Mouse (Mus musculus) heart, embryonic 15.5 days (tissue): ENCODE results near the gene Bpifa6. TPM values are rescaled to one million over a fixed set of nuclear protein-coding genes. Genes with fewer than 3 reads are reported as not detected.

Experiments used
- ATAC-seq: fragments of 200-750 bp; cut with Nextera tagmentation; replicated peaks from 2 replicates; pipeline ENCODE4 v1.8.0; 2017; ENCODE audit warnings: low read depth, moderate TSS enrichment; ENCODE audit not compliant: insufficient number of reproducible peaks, insufficient read depth, low FRiP score
- H3K27ac ChIP-seq: fragments of 300-500 bp; sonication (generic); 2 replicates; pipeline ENCODE4 v1.5.1; 2015; ENCODE audit warnings: mild to moderate bottlenecking, inconsistent platforms
- H3K27me3 ChIP-seq: fragments of 300-500 bp; sonication (generic); 2 replicates; pipeline ENCODE4 v1.6.1; 2015; ENCODE audit warnings: inconsistent platforms
- H3K36me3 ChIP-seq: fragments of 300-500 bp; sonication (generic); 2 replicates; pipeline ENCODE4 v1.6.1; 2015; ENCODE audit warnings: mild to moderate bottlenecking, inconsistent platforms
- H3K4me1 ChIP-seq: fragments of 300-500 bp; sonication (generic); replicated peaks from 2 replicates; pipeline ENCODE4 v1.6.1; 2015; ENCODE audit warnings: inconsistent platforms
- H3K4me2 ChIP-seq: fragments of 300-500 bp; sonication (generic); 2 replicates; pipeline ENCODE4 v1.6.1; 2015; ENCODE audit warnings: inconsistent platforms, mild to moderate bottlenecking, moderate library complexity
- H3K4me3 ChIP-seq: fragments of 300-500 bp; sonication (generic); 2 replicates; pipeline ENCODE4 v1.5.1; 2015; ENCODE audit warnings: mild to moderate bottlenecking, inconsistent platforms
- H3K9ac ChIP-seq: fragments of 300-500 bp; sonication (generic); 2 replicates; pipeline ENCODE4 v1.6.1; 2015; ENCODE audit warnings: mild to moderate bottlenecking, inconsistent platforms
- H3K9me3 ChIP-seq: fragments of 300-500 bp; sonication (generic); replicated peaks from 2 replicates; pipeline ENCODE4 v1.6.1; 2016; ENCODE audit warnings: inconsistent platforms
- WGBS: fragments of 180-500 bp; shearing (Covaris S2); methylation state at CpG from one replicate; pipeline ENCODE4 v1.1.7; 2015; ENCODE audit warnings: mixed read lengths; 5-methylcytosine and 5-hydroxymethylcytosine counted together
- polyA plus RNA-seq: library from polyadenylated mRNA; unstranded; fragments of >200 nt; fragmentation: Nextera tagmentation; extraction: Ambion mirVana; gene quantifications from 2 replicates; pipeline ENCODE4 v1.2.1, GENCODE M21; 2015

The Bpifa6 gene
- not detected in 2 replicates for polyA plus RNA-seq

GRCm38 (mm10) chr2:153974582-153974981, at the start of gene Bpifa6:
Bpifa6 (plus strand) TSS chr2:153974945.
- Histone ChIP-seq H3K27ac (no peak within 1 kb of the TSS), H3K4me3 (no peak within 1 kb of the TSS), H3K27me3 (no peaks in the 10 kb centered on the region), H3K4me2 (no peak within 1 kb of the TSS), H3K36me3 (no peaks in the 10 kb centered on the region), H3K9ac (no peak within 1 kb of the TSS), H3K4me1 (no peaks in the 10 kb centered on the region), H3K9me3 (no peaks in the 10 kb centered on the region)
- WGBS: 56% methylated on average over 5 of the region's 5 CpGs
- ATAC-seq: no peak

DNA sequence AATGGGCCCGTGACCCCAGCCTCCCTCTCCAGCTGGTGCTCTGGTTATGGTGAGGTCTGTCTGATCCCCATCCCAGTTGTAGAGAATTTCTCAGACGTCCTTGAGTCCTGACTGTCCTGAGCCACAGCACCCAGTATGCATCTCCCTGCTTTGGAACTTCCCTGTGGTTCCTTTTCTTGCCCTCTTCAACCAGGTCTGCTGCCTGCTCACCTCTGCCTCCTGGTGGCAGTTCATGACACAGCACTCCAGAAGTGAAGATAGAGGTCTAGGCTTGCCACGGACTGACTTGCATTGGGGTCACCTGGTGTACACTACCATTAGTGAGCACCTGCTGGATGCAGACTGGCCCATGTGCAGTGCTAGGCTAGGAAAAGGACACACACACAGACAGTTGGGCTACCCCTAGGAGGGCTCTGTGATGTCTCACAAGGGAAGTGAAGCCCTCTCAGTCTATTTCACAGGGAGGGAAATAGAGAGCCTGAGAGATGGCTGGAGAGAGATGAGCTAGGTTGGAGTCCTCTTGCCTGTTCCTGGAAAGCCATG, 44.8 kb upstream of the Bpifa6 start:
- H3K4me3 ChIP-seq: no peak overlapping the region
- H3K9ac ChIP-seq: no peak overlapping the region
- H3K27me3 ChIP-seq: no peaks in the 10 kb centered on the region
- ATAC-seq: no peak
- H3K4me2 ChIP-seq: no peak overlapping the region
- 38% methylated on average over 3 of the region's 3 CpGs for WGBS
- no peaks in the 10 kb centered on the region for H3K4me1 ChIP-seq
- H3K27ac ChIP-seq: no peak overlapping the region
- H3K9me3 ChIP-seq: no peaks in the 10 kb centered on the region
- H3K36me3 ChIP-seq: no peaks in the 10 kb centered on the region

- Histone ChIP-seq H3K4me3 (no peak overlapping the region), H3K4me2 (no peak overlapping the region), H3K27ac (no peak overlapping the region), H3K9me3 (no peaks in the 10 kb centered on the region), H3K27me3 (no peaks in the 10 kb centered on the region), H3K9ac (no peak overlapping the region), H3K36me3 (no peaks in the 10 kb centered on the region), H3K4me1 (no peaks in the 10 kb centered on the region)
- WGBS: 78% methylated on average over 6 of the region's 6 CpGs
- no peak for ATAC-seq
These were observed 43.6 kb upstream of the Bpifa6 start for GRCm38 (mm10) chr2:153931125-153931524.

DNA sequence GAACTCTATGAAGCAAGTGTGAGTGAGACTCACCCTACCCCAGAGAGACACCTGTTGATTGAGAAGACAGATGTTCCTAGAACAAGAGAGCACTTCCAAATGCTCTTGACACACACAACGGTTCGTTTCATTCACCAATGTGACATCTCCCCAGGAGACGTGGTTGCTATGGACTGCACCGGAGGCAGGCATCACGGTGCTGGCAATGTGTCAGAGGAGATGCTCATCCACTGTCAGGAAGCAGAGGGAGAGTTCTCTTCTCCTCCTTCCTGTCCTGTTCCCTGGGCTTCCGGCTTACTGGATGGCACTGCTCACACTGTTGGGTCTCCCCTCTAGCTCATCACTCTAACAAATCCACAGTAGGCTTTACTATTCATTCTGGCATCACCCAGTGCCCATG, 41.4 kb upstream of the Bpifa6 start:
- Histone ChIP-seq H3K27ac (no peak overlapping the region), H3K9ac (no peak overlapping the region), H3K9me3 (no peaks in the 10 kb centered on the region), H3K36me3 (no peaks in the 10 kb centered on the region), H3K27me3 (peaks cover 3% of the 10 kb centered on the region; the same call in 1 of the 2 replicates), H3K4me1 (no peaks in the 10 kb centered on the region), H3K4me2 (no peak overlapping the region), H3K4me3 (no peak overlapping the region)
- WGBS: 75% methylated on average over 6 of the region's 6 CpGs
- ATAC-seq: no peak

GRCm38 (mm10) chr2:153935348-153935747, 39.4 kb upstream of the Bpifa6 start:
- 86% methylated on average over 6 of the region's 6 CpGs for WGBS
- no peaks in the 10 kb centered on the region for H3K9me3 ChIP-seq
- peaks cover 3% of the 10 kb centered on the region; the same call in 1 of the 2 replicates for H3K27me3 ChIP-seq
- no peak overlapping the region for H3K4me3 ChIP-seq
- H3K27ac ChIP-seq: no peak overlapping the region
- ATAC-seq: no peak
- no peaks in the 10 kb centered on the region for H3K4me1 ChIP-seq
- no peak overlapping the region for H3K4me2 ChIP-seq
- H3K9ac ChIP-seq: no peak overlapping the region
- H3K36me3 ChIP-seq: no peaks in the 10 kb centered on the region

DNA sequence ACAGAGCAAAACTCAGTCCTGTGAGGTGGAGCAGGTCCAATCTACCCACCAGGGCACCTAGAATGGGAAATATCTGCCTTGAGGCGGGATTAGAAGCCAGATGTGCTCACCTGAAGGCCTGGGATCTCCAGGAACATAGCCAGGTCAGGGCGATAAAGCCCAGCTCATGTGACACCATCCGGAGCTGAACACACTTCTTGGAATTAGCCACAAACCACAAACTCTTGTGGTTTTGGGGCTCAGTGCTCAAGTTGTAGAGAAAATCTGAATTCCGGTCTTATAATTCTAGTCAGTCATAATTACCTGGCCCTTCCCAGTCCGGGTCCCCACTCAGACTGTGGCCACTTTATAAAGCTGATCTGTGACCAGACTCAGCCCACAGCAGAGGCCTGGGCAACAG, 36.9 kb upstream of the Bpifa6 start, which contains the start of gene Bpifb4:
Bpifb4 (plus strand) TSS at position 370 of the 400 bp plus-strand sequence.
- no peak for ATAC-seq
- H3K4me1 ChIP-seq: no peaks in the 10 kb centered on the region
- no peaks in the 10 kb centered on the region for H3K9me3 ChIP-seq
- peaks cover 3% of the 10 kb centered on the region; the same call in 1 of the 2 replicates for H3K27me3 ChIP-seq
- no peak within 1 kb of the TSS for H3K4me2 ChIP-seq
- no peaks in the 10 kb centered on the region for H3K36me3 ChIP-seq
- no peak within 1 kb of the TSS for H3K27ac ChIP-seq
- no peak within 1 kb of the TSS for H3K9ac ChIP-seq
- no peak within 1 kb of the TSS for H3K4me3 ChIP-seq
- 78% methylated on average over 5 of the region's 5 CpGs for WGBS

DNA sequence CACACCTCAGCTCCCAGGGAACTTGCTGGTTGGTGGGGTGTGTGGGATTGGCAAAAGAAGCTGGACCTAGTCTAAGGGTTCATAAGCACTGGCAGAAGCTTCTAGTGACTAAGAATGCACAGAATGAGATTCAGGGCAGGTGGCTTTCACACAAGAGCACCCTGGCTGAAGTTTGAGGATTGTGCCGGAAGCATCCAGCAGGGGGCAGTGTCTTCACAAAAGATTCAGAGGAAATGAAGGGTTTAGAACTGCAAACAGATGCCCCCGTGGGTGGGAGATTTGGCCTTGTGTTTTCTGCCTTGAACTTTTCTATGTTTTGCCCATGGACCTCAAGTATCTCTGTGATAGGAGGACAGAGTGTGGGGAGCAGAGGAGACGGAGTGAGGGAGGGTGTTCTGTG, 31.2 kb upstream of the Bpifa6 start:
- Histone ChIP-seq H3K4me3 (no peak overlapping the region), H3K27ac (no peak overlapping the region), H3K9me3 (no peaks in the 10 kb centered on the region), H3K36me3 (no peaks in the 10 kb centered on the region), H3K4me2 (no peak overlapping the region), H3K27me3 (0 out of 2 replicates have a peak, but pooled peaks cover 4% of the 10 kb centered on the region), H3K4me1 (no peaks in the 10 kb centered on the region), H3K9ac (no peak overlapping the region)
- no peak for ATAC-seq
- WGBS: 36% methylated on average over 3 of the region's 3 CpGs

DNA sequence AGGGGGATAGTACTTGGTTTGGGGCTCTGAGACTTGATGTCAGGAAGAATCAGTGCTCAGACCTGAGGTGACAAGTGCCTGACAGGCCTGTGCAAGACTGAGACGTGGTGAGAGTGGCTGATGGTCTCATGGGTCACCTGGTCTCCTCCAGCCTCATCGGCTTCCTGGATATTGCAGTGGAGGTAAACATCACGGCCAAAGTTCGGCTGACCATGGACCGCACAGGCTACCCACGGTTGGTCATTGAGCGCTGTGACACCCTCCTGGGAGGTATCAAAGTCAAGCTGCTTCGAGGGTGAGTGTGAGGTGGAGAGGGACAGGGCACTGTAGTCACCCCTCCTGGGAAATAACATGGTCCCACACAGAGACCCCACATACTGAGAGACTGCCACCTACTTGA, 30.2 kb upstream of the Bpifa6 start:
- H3K27ac ChIP-seq: no peak overlapping the region
- no peaks in the 10 kb centered on the region for H3K36me3 ChIP-seq
- ATAC-seq: no peak
- H3K4me2 ChIP-seq: no peak overlapping the region
- H3K27me3 ChIP-seq: 0 out of 2 replicates have a peak, but pooled peaks cover 4% of the 10 kb centered on the region
- no peaks in the 10 kb centered on the region for H3K4me1 ChIP-seq
- no peak overlapping the region for H3K4me3 ChIP-seq
- no peak overlapping the region for H3K9ac ChIP-seq
- no peaks in the 10 kb centered on the region for H3K9me3 ChIP-seq
- 82% methylated on average over 8 of the region's 8 CpGs for WGBS

DNA sequence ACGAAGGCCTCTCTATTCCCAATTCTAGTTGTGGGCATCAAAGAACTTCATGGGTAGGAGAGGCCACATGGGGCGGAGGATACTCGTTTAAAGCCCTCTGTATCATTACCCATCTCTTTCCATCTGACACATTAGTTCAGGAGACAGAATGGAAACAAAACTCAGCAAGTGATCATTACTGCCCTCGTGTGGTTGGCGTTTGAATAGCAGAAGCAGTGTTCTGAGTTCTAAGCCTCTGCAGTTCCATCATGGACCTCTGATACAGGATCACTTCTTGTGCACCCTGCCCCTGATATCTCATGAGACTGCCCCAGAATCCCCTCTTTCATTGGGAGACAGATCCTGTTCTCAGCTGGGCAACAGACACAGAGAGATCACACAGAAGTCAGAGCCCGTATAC, 21.8 kb upstream of the Bpifa6 start:
- H3K4me1 ChIP-seq: no peaks in the 10 kb centered on the region
- 25% methylated on average over 6 of the region's 6 CpGs for WGBS
- ATAC-seq: no peak
- no peaks in the 10 kb centered on the region for H3K27me3 ChIP-seq
- no peaks in the 10 kb centered on the region for H3K9me3 ChIP-seq
- no peak overlapping the region for H3K27ac ChIP-seq
- no peak overlapping the region for H3K4me2 ChIP-seq
- H3K36me3 ChIP-seq: no peaks in the 10 kb centered on the region
- H3K4me3 ChIP-seq: no peak overlapping the region
- H3K9ac ChIP-seq: no peak overlapping the region

GRCm38 (mm10) chr2:153953836-153954235, 20.9 kb upstream of the Bpifa6 start:
- Histone ChIP-seq H3K4me1 (no peaks in the 10 kb centered on the region), H3K27ac (no peak overlapping the region), H3K4me3 (no peak overlapping the region), H3K27me3 (no peaks in the 10 kb centered on the region), H3K9ac (no peak overlapping the region), H3K4me2 (peak overlapping the region; percentile 13; the same call in 1 of the 2 replicates), H3K9me3 (no peaks in the 10 kb centered on the region), H3K36me3 (no peaks in the 10 kb centered on the region)
- ATAC-seq: no peak
- 8% methylated on average over 6 of the region's 6 CpGs for WGBS

- WGBS: 51% methylated on average over 4 of the region's 4 CpGs
- no peak for ATAC-seq
These were observed 11.9 kb upstream of the Bpifa6 start for GRCm38 (mm10) chr2:153962821-153963331.

GRCm38 (mm10) chr2:153963334-153963733, 11.4 kb upstream of the Bpifa6 start:
- H3K27ac ChIP-seq: no peak overlapping the region
- no peak for ATAC-seq
- no peaks in the 10 kb centered on the region for H3K36me3 ChIP-seq
- no peaks in the 10 kb centered on the region for H3K9me3 ChIP-seq
- 92% methylated on average over 1 of the region's 1 CpGs for WGBS
- no peak overlapping the region for H3K4me2 ChIP-seq
- no peaks in the 10 kb centered on the region for H3K27me3 ChIP-seq
- H3K9ac ChIP-seq: no peak overlapping the region
- H3K4me1 ChIP-seq: no peaks in the 10 kb centered on the region
- no peak overlapping the region for H3K4me3 ChIP-seq

More at GRCm38 (mm10) chr2:153962821-153963331, 11.9 kb upstream of the Bpifa6 start:
- H3K27ac ChIP-seq: no peak overlapping the region
- H3K4me1 ChIP-seq: no peaks in the 10 kb centered on the region
- H3K27me3 ChIP-seq: no peaks in the 10 kb centered on the region
- no peak overlapping the region for H3K4me2 ChIP-seq
- no peak overlapping the region for H3K4me3 ChIP-seq
- no peak overlapping the region for H3K9ac ChIP-seq
- no peaks in the 10 kb centered on the region for H3K36me3 ChIP-seq
- no peaks in the 10 kb centered on the region for H3K9me3 ChIP-seq
